Comparison of ENCODE assay signal across 24 mouse cellular contexts in genomic region chr13:41910736-41911135, GRCm38 (mm10).
DNase-seq lines count a peak whose midpoint lies in the region; ATAC-seq and TF ChIP-seq lines count a peak whose summit lies in the region.
"Had no signal": no experiment of that assay in that cellular context is flagged by ENCODE, and none has a peak within 500 bp of the region (broad histone marks: within the 10 kb centered on the region; RNA-seq: fewer than 3 reads in every experiment).

No protein-coding gene starts in this region.

- no peaks in the 10 kb centered on the region for H3K27me3 ChIP-seq in testis, adult 2 months (ENCODE audit: control insufficient read depth, insufficient read depth, low read length)
- H3K27me3 ChIP-seq: forebrain, embryonic 15.5 days; heart, embryonic 13.5 days; limb, embryonic 13.5 days; lung, embryonic 15.5 days; neural tube, embryonic 13.5 days; stomach, embryonic 15.5 days had no signal

- DNase-seq in gastrocnemius, adult 18-20 months (ENCODE audit: low spot score), result peak; percentile 7
- no peak for DNase-seq in gastrocnemius, adult 2 months
- peak; percentile 32 to 42 for DNase-seq in heart, postnatal 10 days
- DNase-seq in heart, postnatal 4 days, result no peak
- DNase-seq in testis, postnatal 10 days (ENCODE audit: low spot score), result no peak
- no peak for DNase-seq in retina, embryonic 14.5 days (ENCODE audit: low spot score)
- DNase-seq: cerebellum, adult 9-10 months; layer of hippocampus, adult 9-11 months; right cerebral cortex, adult 18-20 months; thymus, adult 2 months had no signal

- ATAC-seq in megakaryocyte, adult 5-6 weeks (ENCODE audit: poor library complexity, severe bottlenecking), result no peak
- ATAC-seq: CD4-positive, CD25-positive, alpha-beta regulatory T cell, adult 4 months; forebrain, embryonic 15.5 days; hindbrain, postnatal 0 days; intestine, embryonic 16.5 days; midbrain, embryonic 16.5 days had no signal

- H3K4me3 ChIP-seq in gastrocnemius, adult 2 months, result no peak overlapping the region
- H3K4me3 ChIP-seq in testis, adult 2 months (ENCODE audit: control insufficient read depth, low read depth, low read length), result peak overlapping the region; percentile 76; the same call in 1 of the 2 replicates
- H3K4me3 ChIP-seq: forebrain, embryonic 15.5 days; heart, embryonic 13.5 days; limb, embryonic 13.5 days; lung, embryonic 15.5 days; myocyte; neural tube, embryonic 13.5 days; stomach, embryonic 15.5 days had no signal

- H3K36me3 ChIP-seq in testis, adult 2 months (ENCODE audit: control insufficient read depth, insufficient read depth, low read length), result no peaks in the 10 kb centered on the region
- H3K36me3 ChIP-seq: forebrain, embryonic 15.5 days; heart, embryonic 13.5 days; limb, embryonic 13.5 days; lung, embryonic 15.5 days; neural tube, embryonic 13.5 days; stomach, embryonic 15.5 days had no signal

- intact Hi-C loops in gastrocnemius, adult 2 months (cut with DNase I), result no loop called here
- intact Hi-C loops in heart, postnatal 10 days (cut with DNase I), result no loop called here

- no peak for TF ChIP-seq CTCF in gastrocnemius, adult 2 months (IDR thresholded peaks at IDR 0.05)
- TF ChIP-seq CTCF in testis, adult 2 months (IDR thresholded peaks at IDR 0.05; ENCODE audit: control insufficient read depth, insufficient read depth, insufficient replicate concordance, low read depth, low read length), result no peak

- no peaks in the 10 kb centered on the region; the same call in 1 of the 2 replicates for H3K4me1 ChIP-seq in testis, adult 2 months (ENCODE audit: control insufficient read depth, insufficient read depth, low read length)
- H3K4me1 ChIP-seq: forebrain, embryonic 15.5 days; limb, embryonic 13.5 days; neural tube, embryonic 13.5 days; stomach, embryonic 15.5 days had no signal

- no peak for TF ChIP-seq POLR2A in testis, adult 2 months (IDR thresholded peaks at IDR 0.05; ENCODE audit: control insufficient read depth, low read depth, low read length)

- no peak overlapping the region for H3K27ac ChIP-seq in gastrocnemius, adult 2 months
- no peak overlapping the region for H3K27ac ChIP-seq in testis, adult 2 months (ENCODE audit: control insufficient read depth, insufficient read depth, low read depth, low read length)
- H3K27ac ChIP-seq: forebrain, embryonic 15.5 days; heart, embryonic 13.5 days; hindbrain, postnatal 0 days; limb, embryonic 13.5 days; liver, embryonic 14.5 days; lung, embryonic 15.5 days; neural tube, embryonic 13.5 days; stomach, embryonic 15.5 days had no signal

Comparison
In these comparisons a context has a peak if more than half of its experiments do, and no peak if none do; other contexts are left out.
1. DNase-seq: peak in gastrocnemius, adult 18-20 months (single experiment) and heart, postnatal 10 days (2 of 2); none in gastrocnemius, adult 2 months (single experiment), heart, postnatal 4 days (single experiment), testis, postnatal 10 days (single experiment) and retina, embryonic 14.5 days (single experiment).